Mouse (Mus musculus): Measurements from ENCODE around the gene Gm9970.

The Gm9970 gene

GRCm38 (mm10) chr5:31240637-31241521 lies at the start of gene Gm9970, which contains the start of gene Nrbp1:
Gm9970 (minus strand) TSS chr5:31241232.
Nrbp1 (plus strand) TSS chr5:31240864.
- DNase-seq: peak; percentile 97

- no peak for DNase-seq
Observed at GRCm38 (mm10) chr5:31289626-31290230, 48.7 kb upstream of the Gm9970 start.

- DNase-seq: no peak
Observed at GRCm38 (mm10) chr5:31288655-31289054, 47.6 kb upstream of the Gm9970 start.

GRCm38 (mm10) chr5:31288225-31288624 lies 47.2 kb upstream of the Gm9970 start:
- no peak for DNase-seq

- no peak for DNase-seq
Observed at GRCm38 (mm10) chr5:31279245-31279988, 38.4 kb upstream of the Gm9970 start.

- DNase-seq: no peak
Observed at GRCm38 (mm10) chr5:31273018-31273417, 32.0 kb upstream of the Gm9970 start.

GRCm38 (mm10) chr5:31267686-31268085 lies 26.7 kb upstream of the Gm9970 start:
- DNase-seq: no peak

GRCm38 (mm10) chr5:31266101-31266500 lies 25.1 kb upstream of the Gm9970 start:
- no peak for DNase-seq

GRCm38 (mm10) chr5:31257616-31258015 lies 16.6 kb upstream of the Gm9970 start:
- DNase-seq: no peak

GRCm38 (mm10) chr5:31255971-31256370 lies 14.9 kb upstream of the Gm9970 start:
- DNase-seq: no peak

- DNase-seq: no peak
Observed at GRCm38 (mm10) chr5:31255381-31255780, 14.3 kb upstream of the Gm9970 start.

- DNase-seq: no peak
Observed at GRCm38 (mm10) chr5:31254901-31255300, 13.9 kb upstream of the Gm9970 start.

- DNase-seq: no peak
Observed at GRCm38 (mm10) chr5:31254452-31254851, 13.4 kb upstream of the Gm9970 start.

GRCm38 (mm10) chr5:31253806-31254205 lies 12.8 kb upstream of the Gm9970 start:
- DNase-seq: no peak

GRCm38 (mm10) chr5:31252795-31253545 lies 11.9 kb upstream of the Gm9970 start:
- DNase-seq: no peak

GRCm38 (mm10) chr5:31252151-31252550 lies 11.1 kb upstream of the Gm9970 start:
- no peak for DNase-seq

- peak; percentile 32 for DNase-seq
Observed at GRCm38 (mm10) chr5:31251541-31252101, 10.6 kb upstream of the Gm9970 start, which contains the start of gene Krtcap3. Krtcap3 (plus strand) TSS chr5:31251691.

GRCm38 (mm10) chr5:31250716-31251115 lies 9.7 kb upstream of the Gm9970 start:
- no peak for DNase-seq

GRCm38 (mm10) chr5:31242191-31242590 lies 1.2 kb upstream of the Gm9970 start:
- DNase-seq: no peak

GRCm38 (mm10) chr5:31241522-31242034 lies 546 bp upstream of the Gm9970 start:
- DNase-seq: no peak

- no peak for DNase-seq
Observed at GRCm38 (mm10) chr5:31226641-31227040, 14.4 kb downstream of the Gm9970 start.

GRCm38 (mm10) chr5:31222696-31223095 lies 18.3 kb downstream of the Gm9970 start:
- DNase-seq: no peak

Measured in thymus, postnatal 14 days (tissue).